Mouse (Mus musculus) heart, embryonic 10.5 days (tissue): Measurements from ENCODE around the gene Eef1b2. TPM values are rescaled to one million over a fixed set of nuclear protein-coding genes. Genes with fewer than 3 reads are reported as not detected.
"Not testable (repeated sequence)": the region's sequence is repeated elsewhere in the genome, so short reads cannot be mapped to it uniquely, and the experiment has no call there.

Experiments used
- DNase-seq: peaks from one replicate; pipeline ENCODE4 v3.0.0-alpha.2; 2017; ENCODE audit warnings: low spot score
- H3K27ac ChIP-seq: fragments of 300-500 bp; sonication (generic); 2 replicates; pipeline ENCODE4 v1.5.1; 2016; ENCODE audit warnings: mild to moderate bottlenecking
- H3K27me3 ChIP-seq: fragments of 300-500 bp; sonication (generic); 2 replicates; pipeline ENCODE4 v1.6.1; 2016; ENCODE audit warnings: mild to moderate bottlenecking; ENCODE audit not compliant: poor library complexity, insufficient read depth, severe bottlenecking
- H3K36me3 ChIP-seq: fragments of 300-500 bp; sonication (generic); 2 replicates; pipeline ENCODE4 v1.6.1; 2016; ENCODE audit warnings: mild to moderate bottlenecking, moderate library complexity
- H3K4me1 ChIP-seq: fragments of 300-500 bp; sonication (generic); 2 replicates; pipeline ENCODE4 v1.6.1; 2016; ENCODE audit warnings: mild to moderate bottlenecking
- H3K4me3 ChIP-seq: fragments of 300-500 bp; sonication (generic); 2 replicates; pipeline ENCODE4 v1.5.1; 2016; ENCODE audit warnings: mild to moderate bottlenecking, moderate library complexity
- H3K9me3 ChIP-seq: fragments of 300-500 bp; sonication (generic); 2 replicates; pipeline ENCODE4 v1.6.1; 2016; ENCODE audit warnings: mild to moderate bottlenecking, moderate library complexity
- WGBS: fragments of 180-500 bp; shearing (Covaris S2); methylation state at CpG from one replicate; pipeline ENCODE4 v1.1.7; 2016; 5-methylcytosine and 5-hydroxymethylcytosine counted together
- polyA plus RNA-seq: library from polyadenylated mRNA; unstranded; fragments of >200 nt; fragmentation: Nextera tagmentation; extraction: Ambion mirVana; gene quantifications from 2 replicates; pipeline ENCODE4 v1.2.1, GENCODE M21; 2016

Gene Eef1b2
- polyA plus RNA-seq: 410 and 531 TPM in 2 replicates

DNA sequence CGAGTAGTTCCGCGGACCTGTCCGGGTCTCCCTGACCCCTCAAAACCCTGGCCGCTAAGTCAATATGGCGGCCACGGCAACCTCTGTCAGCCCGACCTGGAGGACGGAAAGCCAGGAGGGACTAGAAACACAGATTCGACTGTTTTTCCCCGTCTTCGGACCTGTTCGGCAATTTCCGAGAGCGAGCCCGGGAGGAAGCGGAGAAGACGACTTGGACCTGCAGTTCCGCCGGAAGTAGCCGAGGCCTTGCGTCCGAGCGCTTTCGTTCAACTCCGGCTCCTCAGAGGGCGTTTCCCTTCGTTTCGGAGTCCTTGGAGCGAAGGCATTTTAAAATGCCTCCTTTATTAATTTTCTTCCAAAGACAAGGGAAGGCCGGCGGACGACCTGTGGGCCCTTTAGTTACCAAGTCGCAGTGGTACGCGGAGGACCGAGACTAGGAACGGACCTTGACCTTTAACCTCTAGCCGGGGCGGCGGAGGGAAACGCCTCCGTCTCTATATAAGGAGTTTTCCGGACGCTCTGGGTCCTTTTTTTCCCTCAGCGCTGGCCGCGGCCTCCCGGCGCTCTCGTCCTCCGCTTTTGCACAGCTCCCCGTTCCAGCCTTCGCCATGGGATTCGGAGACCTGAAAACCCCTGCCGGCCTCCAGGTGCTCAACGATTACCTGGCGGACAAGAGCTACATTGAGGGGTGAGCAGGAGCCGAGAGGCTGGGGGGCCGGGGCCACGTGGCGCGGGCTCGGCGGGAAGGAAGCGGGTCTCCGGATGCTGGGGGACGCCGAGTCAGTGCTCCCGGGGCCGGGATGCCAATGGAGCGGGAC, at the start of gene Eef1b2, which contains the start of gene Ndufs1:
Gene Eef1b2, plus strand, starts transcription at position 222 of the 818 bp plus-strand sequence.
Gene Ndufs1, minus strand, starts transcription at position 230 of the 818 bp plus-strand sequence.
- H3K27ac ChIP-seq: peak within 1 kb of the TSS; percentile 93
- H3K4me3 ChIP-seq: peak within 1 kb of the TSS; percentile 92
- peaks cover 19% of the 10 kb centered on the region for H3K4me1 ChIP-seq
- H3K36me3 ChIP-seq: peaks cover 36% of the 10 kb centered on the region
- peak; percentile 98 for DNase-seq
- H3K9me3 ChIP-seq: no peaks in the 10 kb centered on the region
- no peaks in the 10 kb centered on the region for H3K27me3 ChIP-seq
- under 1% methylated on average over 72 of the region's 72 CpGs for WGBS

DNA sequence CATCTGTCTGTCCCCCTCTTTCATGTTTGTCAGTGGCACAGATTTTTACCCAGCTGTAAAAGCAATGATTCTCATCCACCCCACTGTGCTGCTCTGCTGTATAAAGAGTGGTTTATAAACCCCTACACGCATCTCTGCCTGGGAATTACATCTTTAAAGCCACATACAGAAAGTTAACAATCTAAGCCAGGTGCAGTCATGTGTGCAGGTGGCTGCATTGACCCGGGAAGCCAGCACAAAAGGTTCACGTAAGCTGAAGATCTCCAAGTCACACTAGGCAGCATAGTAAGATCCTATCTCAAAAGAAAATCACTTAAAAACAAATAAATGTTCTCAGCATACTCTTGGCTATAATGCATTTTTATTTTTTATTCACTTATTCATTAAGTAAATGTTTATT, 47.4 kb upstream of the Eef1b2 start:
- Histone ChIP-seq H3K4me1 (peaks cover 6% of the 10 kb centered on the region), H3K27ac (no peak overlapping the region), H3K9me3 (no peaks in the 10 kb centered on the region), H3K27me3 (no peaks in the 10 kb centered on the region), H3K36me3 (peaks cover 19% of the 10 kb centered on the region), H3K4me3 (peak overlapping the region; percentile 54)
- WGBS: 75% methylated on average over 3 of the region's 3 CpGs
- DNase-seq: no peak

DNA sequence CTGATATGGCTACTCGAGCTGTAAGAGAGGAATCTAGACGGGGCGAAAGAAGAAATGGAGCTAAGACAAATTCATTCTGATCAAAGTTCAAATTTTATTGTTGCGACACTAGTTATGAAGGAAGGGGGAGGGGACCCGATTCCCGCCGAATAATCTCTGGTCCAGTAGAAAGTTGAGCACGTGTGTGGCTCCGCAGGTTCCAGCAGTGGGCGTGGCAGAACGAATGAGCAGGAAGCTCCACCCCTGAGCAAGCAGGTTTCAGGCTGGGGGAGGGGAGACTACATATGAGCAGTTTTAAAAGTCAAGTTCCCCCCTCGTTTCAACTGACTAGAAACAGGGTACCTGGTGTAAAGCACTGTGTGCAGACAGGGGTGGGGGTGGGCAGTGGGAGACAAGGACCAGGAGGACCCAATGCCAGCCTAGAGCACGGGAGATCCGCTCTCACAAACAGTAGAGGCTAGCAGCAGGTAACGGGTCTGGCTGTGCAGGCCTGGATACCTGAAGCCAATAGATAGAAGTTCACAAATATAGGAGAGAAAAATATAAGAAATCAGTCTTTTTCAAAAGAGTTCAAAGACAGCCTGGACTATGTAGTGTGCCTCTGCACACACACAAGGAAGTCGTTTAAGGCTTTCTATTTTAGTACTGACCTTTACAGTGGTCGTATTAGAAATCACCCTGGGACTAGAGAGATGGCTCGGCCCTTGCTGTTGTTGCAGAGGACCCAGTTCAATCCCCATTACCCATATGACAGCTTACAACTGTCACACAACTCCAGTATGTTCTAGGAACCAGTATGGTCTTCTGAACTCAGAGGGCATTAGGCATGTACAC, 46.6 kb upstream of the Eef1b2 start:
- Histone ChIP-seq H3K9me3 (no peaks in the 10 kb centered on the region), H3K27me3 (no peaks in the 10 kb centered on the region), H3K27ac (peak overlapping the region; percentile 85), H3K4me3 (peak overlapping the region; percentile 54), H3K4me1 (peaks cover 6% of the 10 kb centered on the region), H3K36me3 (peaks cover 16% of the 10 kb centered on the region)
- no peak for DNase-seq
- WGBS: 19% methylated on average over 18 of the region's 18 CpGs

DNA sequence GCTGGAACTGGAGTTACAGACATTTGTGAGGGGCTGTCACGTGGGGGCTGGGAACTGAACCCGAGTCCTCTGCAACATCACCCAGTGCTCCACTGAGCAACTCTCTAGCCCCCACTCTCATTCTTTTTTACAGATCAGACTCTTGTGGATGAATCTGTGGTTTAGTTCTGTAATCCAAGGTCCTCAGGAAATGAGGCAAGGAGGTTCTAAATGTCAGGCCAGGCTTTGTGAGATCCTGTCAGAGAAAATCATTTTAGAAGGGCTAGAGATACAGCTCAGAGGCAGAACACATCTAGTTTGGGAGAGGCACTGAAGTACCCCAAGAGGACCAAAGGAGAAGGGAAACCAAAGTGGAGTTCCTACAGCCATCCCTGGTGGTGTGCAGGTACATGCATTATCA, 45.7 kb upstream of the Eef1b2 start:
- H3K36me3 ChIP-seq: peaks cover 9% of the 10 kb centered on the region
- no peak overlapping the region for H3K27ac ChIP-seq
- DNase-seq: no peak
- no peaks in the 10 kb centered on the region for H3K9me3 ChIP-seq
- no peaks in the 10 kb centered on the region for H3K27me3 ChIP-seq
- H3K4me1 ChIP-seq: peaks cover 6% of the 10 kb centered on the region
- H3K4me3 ChIP-seq: no peak overlapping the region
- 74% methylated on average over 2 of the region's 2 CpGs for WGBS

DNA sequence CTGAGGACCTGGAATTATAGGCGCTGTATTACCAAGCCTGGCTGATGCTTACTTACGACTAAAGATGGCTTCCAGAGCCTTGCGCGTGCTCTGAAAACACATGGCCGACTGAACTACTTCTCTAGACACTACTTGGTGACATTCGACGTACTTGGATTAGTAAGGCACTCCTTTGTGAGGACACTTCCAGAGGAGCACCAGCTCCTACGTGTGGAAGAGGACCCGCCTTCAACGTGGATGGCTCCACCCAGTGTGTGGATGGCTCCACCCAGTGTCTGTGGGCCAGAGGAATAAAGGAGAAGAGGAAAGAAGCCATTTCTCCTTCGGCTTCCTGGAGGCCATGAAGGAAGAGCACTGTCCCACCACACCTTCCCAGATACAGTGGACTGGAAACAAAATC, 44.9 kb upstream of the Eef1b2 start:
- Histone ChIP-seq H3K27ac (no peak overlapping the region), H3K36me3 (peaks cover 8% of the 10 kb centered on the region), H3K4me3 (no peak overlapping the region), H3K4me1 (peaks cover 6% of the 10 kb centered on the region), H3K9me3 (no peaks in the 10 kb centered on the region), H3K27me3 (no peaks in the 10 kb centered on the region)
- WGBS: 91% methylated on average over 11 of the region's 11 CpGs
- DNase-seq: no peak

DNA sequence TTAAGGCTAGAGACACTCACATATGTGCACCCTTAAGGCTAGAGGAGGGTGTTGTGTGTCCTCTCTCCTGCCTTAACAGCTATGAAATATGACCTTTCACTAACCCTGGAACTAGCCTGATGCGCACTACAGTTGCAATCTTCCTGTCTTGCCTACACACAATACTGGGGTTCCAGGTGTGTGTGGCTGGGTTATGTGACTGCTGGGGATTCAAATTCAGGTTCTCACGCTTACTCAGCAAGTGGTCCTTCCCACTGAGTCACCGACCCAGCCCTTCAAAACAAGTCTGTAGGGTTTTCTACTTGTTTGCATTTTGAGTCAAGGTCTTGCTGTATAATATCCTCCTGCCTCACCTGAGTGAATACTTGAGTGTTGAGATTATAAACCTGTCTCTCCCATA, 42.1 kb upstream of the Eef1b2 start:
- DNase-seq: no peak
- no peaks in the 10 kb centered on the region for H3K27me3 ChIP-seq
- 76% methylated on average over 3 of the region's 3 CpGs for WGBS
- peaks cover 6% of the 10 kb centered on the region for H3K4me1 ChIP-seq
- peaks cover 15% of the 10 kb centered on the region for H3K36me3 ChIP-seq
- H3K9me3 ChIP-seq: no peaks in the 10 kb centered on the region
- no peak overlapping the region for H3K4me3 ChIP-seq
- H3K27ac ChIP-seq: no peak overlapping the region

DNA sequence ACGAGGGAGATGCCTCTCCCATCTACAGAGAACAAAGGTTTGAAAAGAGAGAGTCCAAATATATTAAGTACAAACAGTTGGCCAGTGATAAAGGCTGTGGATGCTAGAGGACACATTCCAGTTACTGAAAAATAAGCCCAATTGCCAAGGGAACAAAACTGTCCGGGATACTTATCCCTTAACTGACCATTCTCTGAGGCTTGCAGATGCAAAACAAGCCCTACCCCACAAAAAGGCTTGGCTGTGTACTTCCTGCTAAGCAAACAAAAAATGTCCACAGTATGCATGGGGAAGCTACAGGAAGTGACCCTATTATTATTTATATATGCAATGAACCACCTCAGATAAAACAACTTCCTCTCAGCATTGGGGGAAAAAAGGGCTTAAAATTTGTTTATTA, 38.7 kb upstream of the Eef1b2 start:
- Histone ChIP-seq H3K4me1 (no peaks in the 10 kb centered on the region), H3K27me3 (no peaks in the 10 kb centered on the region), H3K36me3 (peaks cover 43% of the 10 kb centered on the region), H3K27ac (no peak overlapping the region), H3K9me3 (no peaks in the 10 kb centered on the region), H3K4me3 (no peak overlapping the region)
- no peak for DNase-seq
- WGBS: 90% methylated on average over 2 of the region's 2 CpGs

DNA sequence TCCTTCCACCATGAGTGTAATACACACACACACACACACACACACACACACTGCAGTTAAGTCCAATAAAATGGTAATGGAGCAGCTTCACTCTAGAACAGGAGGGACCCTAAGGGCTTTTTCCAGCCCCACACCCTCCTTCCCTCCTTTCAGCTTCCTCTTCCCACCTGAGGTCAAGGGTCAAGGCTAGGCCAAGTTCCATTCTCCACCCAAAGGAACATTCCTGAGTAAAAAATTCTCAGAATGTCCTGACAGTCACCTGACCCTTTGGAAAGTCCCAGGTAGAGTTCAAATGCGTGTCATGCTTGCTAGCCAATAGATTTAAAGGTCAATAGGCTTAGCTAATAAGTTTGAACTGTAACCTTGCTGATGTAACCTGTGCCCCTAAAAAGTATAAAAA, 38.0 kb upstream of the Eef1b2 start:
- H3K36me3 ChIP-seq: peaks cover 49% of the 10 kb centered on the region
- not testable (repeated sequence) for H3K9me3 ChIP-seq, H3K27ac ChIP-seq, H3K4me3 ChIP-seq, H3K27me3 ChIP-seq, H3K4me1 ChIP-seq, DNase-seq
- 94% methylated on average over 1 of the region's 1 CpGs for WGBS

DNA sequence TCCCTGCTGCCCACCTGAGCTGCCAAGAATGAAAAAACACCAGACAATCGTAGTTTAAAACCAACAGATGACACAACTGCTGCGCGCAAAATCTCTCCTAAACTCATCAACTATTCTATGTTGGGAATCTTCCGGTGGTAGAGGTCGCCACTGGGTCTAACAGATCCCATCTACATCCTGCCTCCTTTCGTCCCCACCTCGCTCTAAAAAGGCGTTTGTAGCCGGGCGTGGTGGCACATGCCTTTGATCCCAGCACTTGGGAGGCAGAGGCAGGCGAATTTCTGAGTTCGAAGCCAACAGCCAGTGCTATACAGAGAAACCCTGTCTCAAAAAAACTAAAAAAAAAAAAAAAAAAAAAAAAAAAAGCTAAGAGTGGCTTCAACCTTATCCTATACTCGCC, 36.4 kb upstream of the Eef1b2 start:
- Histone ChIP-seq H3K27ac (no peak overlapping the region), H3K4me3 (no peak overlapping the region), H3K36me3 (peaks cover 65% of the 10 kb centered on the region), H3K9me3 (no peaks in the 10 kb centered on the region), H3K27me3 (no peaks in the 10 kb centered on the region), H3K4me1 (no peaks in the 10 kb centered on the region)
- 94% methylated on average over 13 of the region's 13 CpGs for WGBS
- DNase-seq: no peak

DNA sequence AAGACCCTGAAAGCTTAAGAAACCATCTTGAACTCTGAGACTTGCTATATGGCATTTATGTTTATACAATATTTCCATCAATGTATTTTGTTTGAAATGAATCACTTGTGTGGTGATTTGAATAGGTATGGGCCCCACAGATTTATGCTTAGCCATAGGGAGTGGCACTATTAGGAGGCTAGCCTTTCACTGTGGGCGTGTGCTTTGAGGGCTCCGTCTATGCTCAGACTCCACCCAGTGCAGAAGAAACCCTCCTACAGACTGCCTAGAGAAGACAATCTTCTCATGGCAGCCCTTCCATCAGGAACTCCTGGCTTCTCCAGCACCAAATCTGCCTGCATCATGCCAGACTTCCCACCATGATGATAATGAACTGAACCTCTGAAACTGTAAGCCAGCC, 8.0 kb upstream of the Eef1b2 start:
- Histone ChIP-seq H3K27me3 (no peaks in the 10 kb centered on the region), H3K4me1 (no peaks in the 10 kb centered on the region), H3K27ac (no peak overlapping the region), H3K36me3 (peaks cover 81% of the 10 kb centered on the region), H3K4me3 (no peak overlapping the region), H3K9me3 (no peaks in the 10 kb centered on the region)
- 81% methylated on average over 2 of the region's 2 CpGs for WGBS
- DNase-seq: no peak

DNA sequence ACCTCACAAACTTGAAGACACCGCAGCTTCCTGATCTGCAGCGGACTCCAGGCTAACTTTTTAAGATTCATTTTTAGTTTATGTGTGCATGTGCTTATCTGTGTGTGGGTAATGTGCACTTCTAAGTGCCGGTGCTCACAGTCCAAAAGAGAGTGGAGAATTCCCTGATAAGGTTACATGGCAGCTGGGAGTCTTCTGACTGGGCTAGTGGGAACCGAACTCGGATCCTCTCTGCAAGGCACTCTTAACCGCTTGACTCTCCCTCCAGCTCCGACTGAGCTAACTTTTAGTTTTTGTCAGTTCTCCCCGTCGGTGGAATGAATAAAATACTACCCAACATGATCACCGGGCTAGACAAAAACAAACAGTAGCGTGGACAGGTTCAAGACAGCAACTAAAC, 772 bp upstream of the Eef1b2 start:
- Histone ChIP-seq H3K4me3 (peak overlapping the region; percentile 92), H3K9me3 (no peaks in the 10 kb centered on the region), H3K4me1 (peaks cover 19% of the 10 kb centered on the region), H3K27me3 (no peaks in the 10 kb centered on the region), H3K27ac (peak overlapping the region; percentile 93), H3K36me3 (peaks cover 45% of the 10 kb centered on the region)
- 7% methylated on average over 11 of the region's 11 CpGs for WGBS
- DNase-seq: no peak

DNA sequence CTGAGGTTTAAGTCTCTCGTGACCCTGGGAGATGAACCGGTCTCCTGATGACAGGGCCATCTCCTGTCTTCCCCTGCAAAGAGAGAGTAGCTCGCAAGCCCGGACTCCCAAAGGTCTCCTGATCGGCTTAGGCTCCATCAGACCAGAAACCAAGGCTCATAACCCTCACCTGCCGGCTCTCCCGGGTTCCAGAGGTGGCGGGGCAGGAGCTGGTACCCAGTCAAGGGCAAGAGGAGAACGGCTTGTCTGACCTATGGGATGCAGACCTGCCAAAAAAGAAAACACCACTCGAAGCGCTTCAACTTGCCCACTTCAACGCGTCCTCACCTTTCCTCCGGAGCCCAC, 394 bp upstream of the Eef1b2 start:
- Histone ChIP-seq H3K9me3 (no peaks in the 10 kb centered on the region), H3K27ac (peak overlapping the region; percentile 93), H3K4me1 (peaks cover 19% of the 10 kb centered on the region), H3K4me3 (peak overlapping the region; percentile 92), H3K27me3 (no peaks in the 10 kb centered on the region), H3K36me3 (peaks cover 41% of the 10 kb centered on the region)
- DNase-seq: no peak
- WGBS: under 1% methylated on average over 14 of the region's 14 CpGs

DNA sequence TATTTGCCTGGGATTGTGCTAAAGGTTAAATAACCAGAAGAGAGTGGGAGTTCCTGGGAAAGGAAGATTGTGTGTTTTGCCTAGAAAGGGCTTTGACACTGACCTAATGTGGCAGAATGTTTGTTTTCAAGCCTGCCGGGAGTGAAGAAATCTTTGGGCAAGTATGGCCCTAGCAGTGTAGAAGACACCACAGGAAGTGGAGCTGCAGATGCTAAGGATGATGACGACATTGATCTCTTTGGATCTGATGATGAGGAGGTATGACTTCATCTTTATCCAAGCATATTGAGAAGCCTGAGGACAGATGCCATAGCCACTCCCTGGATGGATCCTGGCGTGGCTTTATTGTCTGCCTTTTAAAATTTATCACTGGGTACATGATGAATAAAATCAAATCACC, 1.7 kb downstream of the Eef1b2 start:
- Histone ChIP-seq H3K9me3 (no peaks in the 10 kb centered on the region), H3K4me3 (peak overlapping the region; percentile 92; the same call in 1 of the 2 replicates), H3K4me1 (peaks cover 19% of the 10 kb centered on the region), H3K27ac (peak overlapping the region; percentile 93; the same call in 1 of the 2 replicates), H3K36me3 (peaks cover 29% of the 10 kb centered on the region), H3K27me3 (no peaks in the 10 kb centered on the region)
- DNase-seq: no peak
- 70% methylated on average over 3 of the region's 3 CpGs for WGBS
